Comparison of ENCODE assay signal across 18 mouse cellular contexts in genomic region chr1:61879706-61880470, GRCm38 (mm10).
"Had no signal": no experiment of that assay in that cellular context is flagged by ENCODE, and none has a peak within 500 bp of the region (broad histone marks: within the 10 kb centered on the region; RNA-seq: fewer than 3 reads in every experiment).

No protein-coding gene starts in this region.

- H3K4me3 ChIP-seq: limb, embryonic 12.5 days; liver, embryonic 13.5 days; lung, embryonic 15.5 days; megakaryocyte, embryonic 14.5 days; neural tube, embryonic 12.5 days had no signal

- H3K4me2 ChIP-seq: limb, embryonic 12.5 days; liver, embryonic 13.5 days; lung, embryonic 15.5 days; neural tube, embryonic 12.5 days had no signal

- H3K9me3 ChIP-seq: limb, embryonic 12.5 days; liver, embryonic 13.5 days; lung, embryonic 15.5 days; megakaryocyte, embryonic 14.5 days; neural tube, embryonic 12.5 days had no signal

- H3K27ac ChIP-seq: kidney, postnatal 0 days; limb, embryonic 12.5 days; liver, embryonic 13.5 days; lung, embryonic 15.5 days; macrophage; neural tube, embryonic 12.5 days; stomach, postnatal 0 days had no signal

- ATAC-seq: liver, postnatal 0 days had no signal

- DNase-seq: kidney, adult 11 months; kidney, adult 9 months; kidney, postnatal 36 days; layer of hippocampus, adult 9-11 months; liver; liver, embryonic 13.5 days; liver, postnatal 0 days; lung, postnatal 14 days; right cerebral cortex, adult 18-20 months; right cerebral cortex, postnatal 25 days; thymus, postnatal 4 days had no signal

- H3K9ac ChIP-seq: limb, embryonic 12.5 days; liver, embryonic 13.5 days; liver, postnatal 0 days; lung, embryonic 15.5 days; neural tube, embryonic 12.5 days had no signal

- H3K4me1 ChIP-seq: limb, embryonic 12.5 days; liver, embryonic 13.5 days; lung, embryonic 15.5 days; megakaryocyte, embryonic 14.5 days; neural tube, embryonic 12.5 days had no signal

- H3K36me3 ChIP-seq: limb, embryonic 12.5 days; liver, embryonic 13.5 days; lung, embryonic 15.5 days; neural tube, embryonic 12.5 days had no signal

- H3K27me3 ChIP-seq: limb, embryonic 12.5 days; liver, embryonic 13.5 days; lung, embryonic 15.5 days; megakaryocyte, embryonic 14.5 days; neural tube, embryonic 12.5 days had no signal
